Mouse (Mus musculus) ES-E14 (cell line): ENCODE measurements around the gene Nanp. TPM values are rescaled to one million over a fixed set of nuclear protein-coding genes. Genes with fewer than 3 reads are reported as not detected.

Experiments
- DNase-seq: peaks from one replicate; pipeline ENCODE4 v3.0.0-alpha.2; 2013; ENCODE audit warnings: low read depth, low spot score
- H3K27ac ChIP-seq: 2 replicates; pipeline ENCODE4 v1.5.1; 2012; ENCODE audit warnings: low read depth, mild to moderate bottlenecking, low read length, moderate library complexity, mixed read lengths; ENCODE audit not compliant: poor library complexity, insufficient read depth, severe bottlenecking
- H3K36me3 ChIP-seq: 2 replicates; pipeline ENCODE4 v1.6.1; 2012; ENCODE audit warnings: mild to moderate bottlenecking, low read length, moderate library complexity, mixed read lengths; ENCODE audit not compliant: control insufficient read depth, poor library complexity, insufficient read depth, severe bottlenecking
- H3K4me1 ChIP-seq, 2 experiments: fragments of 150-350 bp in 1 of 2; sonication (generic) in 1 of 2; 2 replicates each; pipeline ENCODE4 v1.6.1; 2012; ENCODE audit warnings: low read length in 2 of 2, mild to moderate bottlenecking in 1 of 2, mixed read lengths in 1 of 2; ENCODE audit not compliant: control insufficient read depth in 2 of 2, insufficient read depth in 2 of 2, poor library complexity in 1 of 2
- H3K4me3 ChIP-seq, 2 experiments: fragments of 150-350 bp in 1 of 2; sonication (generic) in 1 of 2; 2 replicates each; pipeline ENCODE4 v1.5.1; 2012; ENCODE audit warnings: low read length in 2 of 2, low read depth in 1 of 2, mild to moderate bottlenecking in 1 of 2, mixed read lengths in 1 of 2; ENCODE audit not compliant: insufficient read depth in 1 of 2, poor library complexity in 1 of 2, severe bottlenecking in 1 of 2
- H3K9ac ChIP-seq: 2 replicates; pipeline ENCODE4 v1.6.1; 2012; ENCODE audit warnings: low read depth, mild to moderate bottlenecking, low read length, mixed read lengths; ENCODE audit not compliant: poor library complexity, insufficient read depth, severe bottlenecking
- H3K9me3 ChIP-seq: fragments of 150-350 bp; sonication (generic); 2 replicates; pipeline ENCODE4 v1.6.1; 2012; ENCODE audit warnings: low read depth, mild to moderate bottlenecking, low read length; ENCODE audit not compliant: control insufficient read depth, insufficient read depth
- CHD2 ChIP-seq: IDR thresholded peaks from 2 replicates; pipeline ENCODE4 v1.6.1; 2014; ENCODE audit warnings: mild to moderate bottlenecking, low read depth, low read length, inconsistent platforms
- HCFC1 ChIP-seq: IDR thresholded peaks from 2 replicates; pipeline ENCODE4 v1.6.1; 2012; ENCODE audit warnings: low read length, inconsistent platforms, borderline replicate concordance; ENCODE audit not compliant: insufficient read depth
- MAFK ChIP-seq: IDR thresholded peaks from 2 replicates; pipeline ENCODE4 v1.6.1; 2014; ENCODE audit warnings: mild to moderate bottlenecking, low read depth, low read length, inconsistent platforms; ENCODE audit not compliant: insufficient read depth
- ZC3H11A ChIP-seq: IDR thresholded peaks from 2 replicates; pipeline ENCODE4 v1.6.1; 2012; ENCODE audit warnings: low read depth, mild to moderate bottlenecking, inconsistent platforms, low read length, borderline replicate concordance
- ZNF384 ChIP-seq: IDR thresholded peaks from 2 replicates; pipeline ENCODE4 v1.6.1; 2012; ENCODE audit warnings: low read depth, low read length, inconsistent platforms
- in situ Hi-C, 2 experiments: fragments of 600-800 bp; cut with MboI; formaldehyde crosslinking; loops; one replicate each; pipeline ENCODE4 v1.15.1; 2025; ENCODE audit warnings: low sequenced_read_pairs in 2 of 2, inconsistent platforms in 1 of 2; ENCODE audit not compliant: unreplicated experiment in 2 of 2
- total RNA-seq: library from RNA; depleted of rRNA; stranded (reverse); fragments of 300-350 nt; gene quantifications from 2 replicates; pipeline ENCODE4 v1.2.3, GENCODE M21; 2012; rRNA removed

Nanp gene
- total RNA-seq, 1 experiment: 11.8 TPM

GRCm38 (mm10) chr2:150981524-150981923, 57.7 kb downstream of the Nanp start:
- Histone ChIP-seq H3K4me3 (no peak overlapping the region), H3K27ac (no peak overlapping the region), H3K4me1 (peaks cover 0 to 3% of the 10 kb centered on the region in 2 experiments; a peak in 1 of 4 replicates), H3K9me3 (no peaks in the 10 kb centered on the region), H3K36me3 (no peaks in the 10 kb centered on the region), H3K9ac (no peak overlapping the region)
- DNase-seq: no peak
- in situ Hi-C loops: no loop called here
- no peak for TF ChIP-seq HCFC1
- TF ChIP-seq ZNF384: no peak
- TF ChIP-seq CHD2: no peak
- TF ChIP-seq ZC3H11A: no peak
- TF ChIP-seq MAFK: no peak

GRCm38 (mm10) chr2:150979861-150980620, 59.2 kb downstream of the Nanp start:
- Histone ChIP-seq H3K4me1 (peaks cover 0 to 5% of the 10 kb centered on the region in 2 experiments; a peak in 1 of 4 replicates), H3K9ac (no peak overlapping the region), H3K9me3 (no peaks in the 10 kb centered on the region), H3K36me3 (peaks cover 5% of the 10 kb centered on the region; the same call in 1 of the 2 replicates), H3K27ac (no peak overlapping the region), H3K4me3 (no peak overlapping the region)
- DNase-seq: no peak
- no peak for TF ChIP-seq MAFK
- TF ChIP-seq ZNF384: no peak
- no peak for TF ChIP-seq CHD2
- TF ChIP-seq ZC3H11A: no peak
- TF ChIP-seq HCFC1: no peak
- in situ Hi-C loops: no loop called here

Other genes starting within 250 kb of the Nanp start
- 59.4 and 69.5 TPM in 2 replicates for gene Abhd12, start 134.7 kb downstream of the Nanp start, total RNA-seq
- gene Gins1, start 134.0 kb downstream of the Nanp start, total RNA-seq: 40.1 and 45.6 TPM in 2 replicates
- gene Ninl, start within 50 bp of the Nanp start, total RNA-seq: 22.4 and 26.7 TPM in 2 replicates
- gene Gm14151, start 53.0 kb upstream of the Nanp start, total RNA-seq: not detected in 2 replicates
- gene Gm14147, start 58.8 kb upstream of the Nanp start, total RNA-seq: 0.16 TPM in 1 of 2 replicates, not detected in the other